Mouse (Mus musculus) spleen, adult 2 months (tissue): ENCODE measurements around the gene Gm28036.

ENCODE experiments used
- CTCF ChIP-seq: fragments of 200-500 bp; IDR thresholded peaks from 2 replicates; pipeline ENCODE4 v1.5.1; 2011; ENCODE audit warnings: mild to moderate bottlenecking, inconsistent platforms; ENCODE audit not compliant: insufficient read depth, insufficient read length, insufficient replicate concordance; ENCODE audit errors: extremely low read depth
- POLR2A ChIP-seq: fragments of 200-500 bp; IDR thresholded peaks from 2 replicates; pipeline ENCODE4 v1.6.1; 2011; ENCODE audit warnings: low read depth, low read length, inconsistent platforms

DNA sequence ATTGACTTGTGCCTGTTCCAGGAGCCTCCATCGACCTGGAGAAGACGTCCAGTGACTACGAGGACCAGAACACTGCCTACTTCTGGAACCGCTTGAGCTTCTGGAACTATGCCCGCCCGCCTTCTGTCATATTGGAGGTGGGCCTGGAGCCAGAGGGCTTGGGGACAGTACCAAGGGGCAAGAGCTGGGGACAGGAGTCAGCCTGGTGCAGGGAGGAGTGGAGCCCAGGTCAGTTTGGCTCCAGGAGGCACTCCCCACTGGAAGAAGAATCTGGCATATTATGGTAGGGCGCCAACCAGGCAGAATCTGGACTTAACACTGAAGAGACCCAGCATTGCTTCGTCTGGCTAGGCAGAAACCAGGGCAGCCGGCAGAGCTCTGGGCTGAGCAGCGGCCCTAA lies 59.0 kb downstream of the Gm28036 start:
- no peak for TF ChIP-seq POLR2A
- TF ChIP-seq CTCF, result no peak
